Mouse (Mus musculus) kidney, embryonic 14.5 days (tissue): ENCODE results near the gene Rae1. TPM values are rescaled to one million over a fixed set of nuclear protein-coding genes. Genes with fewer than 3 reads are reported as not detected.

Source experiments
- ATAC-seq: fragments of 200-750 bp; cut with Nextera tagmentation; 2 replicates; pipeline ENCODE4 v1.8.0; 2017; ENCODE audit warnings: moderate number of reproducible peaks, mild to moderate bottlenecking, moderate TSS enrichment, moderate library complexity; ENCODE audit not compliant: low FRiP score, low TSS enrichment
- H3K27ac ChIP-seq: fragments of 300-500 bp; sonication (generic); 2 replicates; pipeline ENCODE4 v1.5.1; 2014; ENCODE audit warnings: low read depth, mild to moderate bottlenecking, low read length, moderate library complexity, mixed read lengths
- H3K27me3 ChIP-seq: fragments of 300-500 bp; sonication (generic); 2 replicates; pipeline ENCODE4 v1.6.1; 2014; ENCODE audit warnings: mild to moderate bottlenecking, low read length; ENCODE audit not compliant: control insufficient read depth, insufficient read depth
- H3K36me3 ChIP-seq: fragments of 300-500 bp; sonication (generic); 2 replicates; pipeline ENCODE4 v1.6.1; 2014; ENCODE audit warnings: low read length, mixed read lengths; ENCODE audit not compliant: control insufficient read depth, insufficient read depth
- H3K4me1 ChIP-seq: fragments of 300-500 bp; sonication (generic); 2 replicates; pipeline ENCODE4 v1.6.1; 2014; ENCODE audit warnings: low read length, mixed read lengths; ENCODE audit not compliant: control insufficient read depth, insufficient read depth
- H3K4me2 ChIP-seq: fragments of 300-500 bp; sonication (generic); replicated peaks from 2 replicates; pipeline ENCODE4 v1.6.1; 2014; ENCODE audit warnings: low read depth, mild to moderate bottlenecking, low read length
- H3K4me3 ChIP-seq: fragments of 300-500 bp; sonication (generic); 2 replicates; pipeline ENCODE4 v1.5.1; 2014; ENCODE audit warnings: mild to moderate bottlenecking, low read length
- H3K9ac ChIP-seq: fragments of 300-500 bp; sonication (generic); 2 replicates; pipeline ENCODE4 v1.6.1; 2014; ENCODE audit warnings: low read depth, mild to moderate bottlenecking, low read length, moderate library complexity
- H3K9me3 ChIP-seq: fragments of 300-500 bp; sonication (generic); 2 replicates; pipeline ENCODE4 v1.6.1; 2016; ENCODE audit warnings: low read length; ENCODE audit not compliant: control insufficient read depth
- WGBS: fragments of 180-500 bp; shearing (Covaris S2); extraction: QIAGEN DNeasy Blood & Tissue Kit; methylation state at CpG from one replicate; pipeline ENCODE4 v1.1.7; 2014; 5-methylcytosine and 5-hydroxymethylcytosine counted together
- polyA plus RNA-seq: library from polyadenylated mRNA; unstranded; fragments of >200 nt; fragmentation: Nextera tagmentation; extraction: Ambion mirVana; gene quantifications from 2 replicates; pipeline ENCODE4 v1.2.1, GENCODE M21; 2014

Rae1 gene
- polyA plus RNA-seq, 1 experiment from 2014 or later: 155 TPM

DNA sequence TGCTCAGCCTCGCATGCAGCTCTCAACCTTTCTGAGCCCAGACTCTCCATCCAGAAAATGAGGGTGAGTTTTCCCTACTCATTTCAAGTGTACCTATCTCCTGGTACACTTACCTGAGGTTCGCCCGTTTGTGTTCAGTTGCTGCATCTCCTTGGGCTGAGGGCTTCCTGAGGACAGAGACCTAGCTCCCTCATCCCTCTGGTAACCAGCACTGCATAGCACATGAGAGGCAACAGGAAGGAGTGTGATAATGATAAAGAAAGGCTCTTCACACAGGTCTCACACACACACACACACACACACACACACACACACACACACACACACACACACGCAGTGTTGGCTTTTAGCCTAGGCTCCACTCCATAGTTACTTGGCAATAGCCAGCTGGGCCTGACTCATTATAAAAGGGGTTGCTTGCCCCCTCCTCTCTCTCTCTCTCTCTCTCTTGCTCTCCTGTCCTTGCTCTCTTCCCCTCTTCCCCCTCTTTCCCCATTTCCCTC, 21.7 kb upstream of the Rae1 start:
- WGBS: 66% methylated on average over 4 of the region's 4 CpGs
- H3K4me1 ChIP-seq: peaks cover 20% of the 10 kb centered on the region
- peaks cover 5% of the 10 kb centered on the region; the same call in 1 of the 2 replicates for H3K9me3 ChIP-seq
- H3K4me2 ChIP-seq: no peak overlapping the region
- H3K9ac ChIP-seq: no peak overlapping the region
- H3K4me3 ChIP-seq: no peak overlapping the region
- no peaks in the 10 kb centered on the region for H3K36me3 ChIP-seq
- no peak for ATAC-seq
- H3K27me3 ChIP-seq: no peaks in the 10 kb centered on the region
- H3K27ac ChIP-seq: no peak overlapping the region

DNA sequence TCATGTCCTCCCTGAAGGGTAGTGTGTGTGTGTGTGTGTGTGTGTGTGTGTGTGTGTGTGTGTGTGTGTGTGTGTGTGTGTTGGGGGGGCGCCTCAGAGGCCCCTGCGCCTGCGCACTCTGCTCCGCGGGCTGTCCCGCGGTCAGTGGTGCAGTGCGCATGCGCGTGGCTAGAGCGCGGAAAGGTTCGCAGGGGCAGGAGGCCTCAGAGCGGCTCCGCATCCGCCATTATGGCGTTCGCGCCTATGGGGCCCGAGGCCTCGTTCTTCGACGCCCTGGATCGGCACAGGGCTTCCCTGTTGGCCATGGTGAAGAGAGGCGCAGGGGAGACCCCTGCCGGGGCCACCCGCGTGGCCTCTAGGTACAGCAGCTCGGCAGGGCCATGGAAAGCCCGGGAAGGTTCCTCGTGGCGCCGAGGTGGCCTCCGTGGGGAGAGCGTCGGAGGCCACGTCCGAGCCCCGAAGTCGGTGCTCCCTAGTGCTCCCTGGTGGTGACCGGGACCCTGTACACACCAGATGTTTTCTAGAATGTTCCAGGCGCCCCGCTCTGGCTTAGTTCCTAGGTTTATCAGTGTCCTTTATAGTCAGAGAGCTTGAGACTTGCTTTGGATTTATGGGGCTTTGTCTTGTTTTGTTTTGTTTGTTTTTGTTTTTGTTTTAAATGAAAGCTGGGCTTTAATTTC, 20.1 kb upstream of the Rae1 start:
- H3K36me3 ChIP-seq: no peaks in the 10 kb centered on the region
- peaks cover 5% of the 10 kb centered on the region; the same call in 1 of the 2 replicates for H3K9me3 ChIP-seq
- H3K27me3 ChIP-seq: no peaks in the 10 kb centered on the region
- H3K4me2 ChIP-seq: no peak overlapping the region
- no peak overlapping the region for H3K27ac ChIP-seq
- peaks cover 20% of the 10 kb centered on the region for H3K4me1 ChIP-seq
- 95% methylated on average over 43 of the region's 43 CpGs for WGBS
- no peak overlapping the region for H3K9ac ChIP-seq
- no peak overlapping the region for H3K4me3 ChIP-seq
- no peak for ATAC-seq

DNA sequence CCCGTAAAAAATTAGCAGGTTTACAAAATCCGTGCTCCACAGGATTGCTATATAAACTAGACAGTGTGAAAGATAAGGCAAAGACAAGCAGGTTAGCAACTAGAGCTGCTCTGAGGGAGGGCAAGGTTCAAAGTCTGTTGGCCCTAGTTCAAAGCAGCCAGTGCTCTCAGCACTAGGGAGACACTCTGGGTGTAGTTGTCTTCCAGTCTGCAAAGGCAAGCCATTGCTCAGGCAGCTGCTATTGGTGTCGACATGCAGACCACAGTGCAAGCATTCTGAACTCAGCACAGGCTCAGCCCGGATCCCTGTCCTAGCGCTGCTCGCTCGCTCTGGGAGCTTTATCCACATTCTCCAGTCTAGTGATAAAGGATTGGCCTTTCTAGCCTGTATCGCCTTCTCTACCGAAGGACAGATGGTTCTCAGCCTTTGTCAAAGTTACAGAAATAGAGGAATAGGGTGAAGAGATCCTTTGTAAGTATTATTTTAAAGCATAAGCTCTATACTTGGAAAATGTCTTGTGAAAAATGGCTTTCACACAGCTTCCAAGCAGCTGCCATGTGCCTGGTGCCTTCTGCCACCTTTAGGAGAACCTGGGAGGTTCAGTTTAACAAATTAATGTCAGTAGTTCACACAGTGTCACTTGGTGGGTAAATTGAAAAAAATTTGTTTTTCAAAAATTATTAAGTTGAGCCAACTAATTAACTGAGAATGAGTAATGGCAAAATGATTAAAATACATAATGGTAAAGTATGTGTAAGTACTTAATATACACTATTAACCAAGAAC, 16.9 kb upstream of the Rae1 start:
- peaks cover under 1% of the 10 kb centered on the region; the same call in 1 of the 2 replicates for H3K4me1 ChIP-seq
- WGBS: 77% methylated on average over 9 of the region's 9 CpGs
- no peak overlapping the region for H3K27ac ChIP-seq
- no peak for ATAC-seq
- no peaks in the 10 kb centered on the region for H3K36me3 ChIP-seq
- H3K9ac ChIP-seq: no peak overlapping the region
- no peak overlapping the region for H3K4me2 ChIP-seq
- peaks cover 5% of the 10 kb centered on the region; the same call in 1 of the 2 replicates for H3K9me3 ChIP-seq
- H3K27me3 ChIP-seq: no peaks in the 10 kb centered on the region
- no peak overlapping the region for H3K4me3 ChIP-seq

DNA sequence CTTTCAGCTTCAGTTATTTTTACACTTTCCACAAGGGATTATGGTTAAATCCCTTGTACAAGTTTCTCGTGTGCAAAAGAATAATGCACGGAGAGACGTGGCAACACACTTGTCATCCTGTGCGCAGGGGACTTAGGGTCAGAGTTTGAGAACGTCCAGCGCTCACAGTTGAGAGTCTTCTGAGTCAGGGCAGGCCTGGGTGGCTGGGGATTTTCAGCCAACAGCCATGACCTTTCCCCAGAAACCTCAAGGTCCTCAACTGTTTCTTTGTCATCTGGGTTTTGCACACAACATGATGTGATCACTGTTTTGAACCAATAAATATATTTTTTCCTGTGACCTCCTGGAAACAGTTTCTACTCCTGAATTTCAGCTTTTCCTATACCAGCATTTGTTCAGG, 9.8 kb upstream of the Rae1 start:
- no peak overlapping the region for H3K4me3 ChIP-seq
- no peaks in the 10 kb centered on the region for H3K36me3 ChIP-seq
- H3K9ac ChIP-seq: no peak overlapping the region
- H3K4me2 ChIP-seq: no peak overlapping the region
- WGBS: 73% methylated on average over 6 of the region's 6 CpGs
- no peaks in the 10 kb centered on the region for H3K27me3 ChIP-seq
- no peak overlapping the region for H3K27ac ChIP-seq
- H3K9me3 ChIP-seq: no peaks in the 10 kb centered on the region
- H3K4me1 ChIP-seq: no peaks in the 10 kb centered on the region
- no peak for ATAC-seq

DNA sequence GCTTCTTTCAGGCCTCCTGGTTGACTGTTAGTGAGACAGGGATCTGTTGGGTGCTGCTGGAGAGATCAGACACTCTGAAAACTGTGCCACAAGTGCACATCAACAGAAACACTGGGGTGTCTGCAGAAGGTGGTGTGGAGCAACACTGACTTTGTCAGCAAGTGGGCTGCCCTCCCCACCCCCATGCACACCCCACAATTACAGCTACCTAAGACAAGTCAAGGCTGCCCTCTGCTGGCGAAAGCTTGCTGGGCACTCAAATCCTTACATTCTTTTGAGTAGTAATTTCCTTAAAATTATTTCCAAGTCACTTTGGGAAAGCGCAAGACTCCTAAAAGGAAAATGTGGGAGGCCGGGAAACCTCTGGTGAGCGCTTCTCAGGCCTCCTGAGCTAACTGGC, 3.7 kb upstream of the Rae1 start:
- Histone ChIP-seq H3K9ac (no peak overlapping the region), H3K4me1 (peaks cover 6% of the 10 kb centered on the region), H3K9me3 (no peaks in the 10 kb centered on the region), H3K27ac (no peak overlapping the region), H3K27me3 (no peaks in the 10 kb centered on the region), H3K36me3 (no peaks in the 10 kb centered on the region), H3K4me2 (no peak overlapping the region), H3K4me3 (no peak overlapping the region)
- no peak for ATAC-seq
- 18% methylated on average over 4 of the region's 4 CpGs for WGBS

DNA sequence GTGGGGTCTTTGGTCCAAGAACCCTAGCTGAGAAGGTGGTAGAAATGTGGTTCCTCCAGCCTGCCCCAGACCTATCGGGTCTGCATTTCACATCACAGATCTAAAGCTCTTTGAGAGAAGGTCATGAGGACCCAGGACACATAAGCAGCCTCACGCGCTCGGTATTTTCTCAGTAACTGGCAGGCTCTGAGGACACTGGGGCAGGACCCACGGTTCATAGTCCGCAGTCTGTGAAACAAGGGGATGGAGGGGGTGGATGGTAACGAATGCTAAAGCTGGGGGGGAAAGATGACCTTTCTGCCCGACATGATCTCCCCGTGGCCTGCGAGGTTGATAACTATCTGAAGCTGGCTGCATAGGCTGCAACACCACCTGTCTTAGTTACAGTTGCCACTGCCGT, 2.2 kb upstream of the Rae1 start:
- H3K4me3 ChIP-seq: no peak overlapping the region
- no peak overlapping the region for H3K9ac ChIP-seq
- no peaks in the 10 kb centered on the region for H3K9me3 ChIP-seq
- WGBS: 63% methylated on average over 11 of the region's 11 CpGs
- no peaks in the 10 kb centered on the region for H3K27me3 ChIP-seq
- ATAC-seq: no peak
- peaks cover 13% of the 10 kb centered on the region for H3K4me1 ChIP-seq
- H3K36me3 ChIP-seq: peaks cover 3% of the 10 kb centered on the region
- H3K27ac ChIP-seq: no peak overlapping the region
- no peak overlapping the region for H3K4me2 ChIP-seq

DNA sequence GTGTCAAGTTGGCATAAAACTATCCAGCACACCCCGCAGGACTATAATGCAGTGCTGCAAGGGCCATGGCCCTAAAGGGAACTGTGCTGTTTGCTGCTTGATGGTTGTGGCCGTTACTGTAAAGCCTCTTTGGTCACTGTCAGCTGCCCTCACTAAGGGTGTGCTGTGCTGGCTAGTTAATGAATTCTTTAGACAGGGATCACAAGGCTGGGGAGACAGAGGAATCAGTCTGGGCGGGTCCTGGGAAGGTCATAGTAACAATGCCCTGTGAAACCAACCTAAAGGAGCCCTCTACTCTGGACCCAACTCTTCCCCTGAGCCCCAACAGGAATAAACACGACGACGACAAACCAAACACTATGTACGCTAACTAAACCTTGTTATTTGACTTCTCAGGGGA, 1.4 kb upstream of the Rae1 start:
- no peak for ATAC-seq
- WGBS: 66% methylated on average over 7 of the region's 7 CpGs

DNA sequence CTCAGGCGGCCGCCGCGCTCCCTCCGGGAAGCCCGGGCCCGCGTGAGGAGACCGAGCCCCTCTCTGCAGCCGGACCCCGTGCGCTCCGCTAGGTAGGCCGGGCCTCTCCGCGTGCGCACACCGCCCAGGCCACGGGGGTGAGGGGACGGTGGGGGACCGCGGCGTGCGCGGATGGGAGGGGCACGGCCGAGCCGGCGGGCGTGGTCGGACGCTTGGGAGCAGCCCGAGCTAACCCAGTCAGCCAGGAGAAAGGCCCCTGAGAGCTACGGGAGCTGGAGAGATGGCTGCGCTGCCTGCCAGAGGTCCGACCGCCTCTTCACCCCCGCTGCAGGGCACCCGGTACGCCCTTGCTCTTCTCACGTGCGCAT, 352 bp downstream of the Rae1 start:
- H3K27me3 ChIP-seq: no peaks in the 10 kb centered on the region

More for the DNA sequence above, 1.4 kb upstream of the Rae1 start:
- Histone ChIP-seq H3K36me3 (peaks cover 10% of the 10 kb centered on the region), H3K27me3 (no peaks in the 10 kb centered on the region), H3K9me3 (no peaks in the 10 kb centered on the region), H3K27ac (no peak overlapping the region), H3K4me3 (no peak overlapping the region), H3K9ac (no peak overlapping the region), H3K4me2 (no peak overlapping the region), H3K4me1 (peaks cover 13% of the 10 kb centered on the region)

DNA sequence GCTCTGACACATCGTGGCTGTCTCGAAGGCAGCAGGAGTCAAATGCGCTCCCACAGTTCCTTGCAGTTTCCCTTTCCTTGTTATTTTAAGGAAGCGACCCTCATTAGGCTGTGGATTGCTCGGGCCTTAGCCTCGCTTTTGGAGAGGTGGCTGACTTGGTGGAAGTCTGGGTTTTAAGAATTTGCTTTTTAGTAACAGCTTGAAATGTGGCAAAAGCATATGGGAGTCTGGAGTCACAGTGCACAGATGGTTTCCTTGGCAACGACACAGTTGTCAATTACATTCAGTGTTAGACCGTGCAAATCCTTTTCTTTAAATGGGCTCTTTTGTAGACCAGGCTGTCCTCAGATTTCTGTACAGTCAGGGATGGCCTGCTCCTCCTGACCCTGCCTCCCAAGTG, 1.0 kb downstream of the Rae1 start:
- Histone ChIP-seq H3K4me2 (peak overlapping the region; percentile 82), H3K36me3 (peaks cover 31% of the 10 kb centered on the region), H3K27me3 (no peaks in the 10 kb centered on the region), H3K4me1 (peaks cover 13% of the 10 kb centered on the region), H3K9me3 (no peaks in the 10 kb centered on the region), H3K9ac (peak overlapping the region; percentile 94), H3K4me3 (peak overlapping the region; percentile 95), H3K27ac (no peak overlapping the region)
- WGBS: 14% methylated on average over 8 of the region's 8 CpGs
- no peak for ATAC-seq

More for the DNA sequence above, 352 bp downstream of the Rae1 start:
- ATAC-seq: peak; percentile 92
- WGBS: under 1% methylated on average over 41 of the region's 42 CpGs
- H3K36me3 ChIP-seq: peaks cover 28% of the 10 kb centered on the region
- H3K4me2 ChIP-seq: peak overlapping the region; percentile 82
- peak overlapping the region; percentile 95 for H3K4me3 ChIP-seq
- peak overlapping the region; percentile 86 for H3K27ac ChIP-seq
- peak overlapping the region; percentile 94 for H3K9ac ChIP-seq
- H3K9me3 ChIP-seq: no peaks in the 10 kb centered on the region
- peaks cover 13% of the 10 kb centered on the region for H3K4me1 ChIP-seq
